Mouse (Mus musculus) kidney, postnatal 0 days (tissue): ENCODE results near the gene Togaram1. TPM values are rescaled to one million over a fixed set of nuclear protein-coding genes. Genes with fewer than 3 reads are reported as not detected.

Source experiments
- ATAC-seq: fragments of 200-750 bp; cut with Nextera tagmentation; replicated peaks from 2 replicates; pipeline ENCODE4 v1.8.0; 2017; ENCODE audit warnings: low read depth, moderate number of reproducible peaks, moderate TSS enrichment, moderate library complexity; ENCODE audit not compliant: low FRiP score
- DNase-seq: peaks from one replicate; pipeline ENCODE4 v3.0.0-alpha.2; 2016; ENCODE audit warnings: low spot score
- H3K27ac ChIP-seq: fragments of 300-500 bp; sonication (generic); 2 replicates; pipeline ENCODE4 v1.5.1; 2014; ENCODE audit warnings: mild to moderate bottlenecking
- H3K27me3 ChIP-seq: fragments of 300-500 bp; sonication (generic); 2 replicates; pipeline ENCODE4 v1.6.1; 2014; ENCODE audit warnings: low read length, mixed read lengths; ENCODE audit not compliant: insufficient read depth
- H3K36me3 ChIP-seq: fragments of 300-500 bp; sonication (generic); 2 replicates; pipeline ENCODE4 v1.6.1; 2014; ENCODE audit warnings: low read length, mixed read lengths; ENCODE audit not compliant: insufficient read depth
- H3K4me1 ChIP-seq: fragments of 300-500 bp; sonication (generic); replicated peaks from 2 replicates; pipeline ENCODE4 v1.6.1; 2014; ENCODE audit warnings: antibody characterized with exemption, low read length, mixed read lengths; ENCODE audit not compliant: insufficient read depth
- H3K4me2 ChIP-seq: fragments of 300-500 bp; sonication (generic); 2 replicates; pipeline ENCODE4 v1.6.1; 2014; ENCODE audit warnings: mild to moderate bottlenecking, low read length, moderate library complexity, mixed read lengths
- H3K4me3 ChIP-seq: fragments of 300-500 bp; sonication (generic); replicated peaks from 2 replicates; pipeline ENCODE4 v1.5.1; 2014; ENCODE audit warnings: low read depth, low read length
- H3K9ac ChIP-seq: fragments of 300-500 bp; sonication (generic); 2 replicates; pipeline ENCODE4 v1.6.1; 2014; ENCODE audit warnings: low read depth, low read length
- H3K9me3 ChIP-seq: fragments of 300-500 bp; sonication (generic); replicated peaks from 2 replicates; pipeline ENCODE4 v1.6.1; 2016; ENCODE audit warnings: low read length, inconsistent platforms, mixed read lengths
- CTCF ChIP-seq: IDR thresholded peaks from 2 replicates; pipeline ENCODE4 v1.5.1; 2016; ENCODE audit warnings: antibody characterized with exemption, low read depth, mild to moderate bottlenecking, moderate library complexity
- WGBS: fragments of 180-500 bp; shearing (Covaris S2); extraction: QIAGEN DNeasy Blood & Tissue Kit; methylation state at CpG from one replicate; pipeline ENCODE4 v1.1.7; 2014; 5-methylcytosine and 5-hydroxymethylcytosine counted together
- polyA plus RNA-seq: library from polyadenylated mRNA; unstranded; fragments of >200 nt; fragmentation: Nextera tagmentation; extraction: Ambion mirVana; gene quantifications from 2 replicates; pipeline ENCODE4 v1.2.1, GENCODE M21; 2015

Gene Togaram1
- polyA plus RNA-seq, 1 experiment from 2014 or later, result 20.9 TPM

GRCm38 (mm10) chr12:65036892-65037545 is 71.4 kb downstream of the Togaram1 start:
- WGBS, result 13% methylated on average over 18 of the region's 18 CpGs
- 0 out of 2 replicates have a peak, but pooled peaks cover 8% of the 10 kb centered on the region for H3K4me1 ChIP-seq
- peak overlapping the region; percentile 73 for H3K4me2 ChIP-seq
- no peaks in the 10 kb centered on the region for H3K27me3 ChIP-seq
- ATAC-seq (no peak), DNase-seq (peak; percentile 33)
- no peaks in the 10 kb centered on the region for H3K9me3 ChIP-seq
- TF ChIP-seq CTCF, result no peak
- 0 out of 2 replicates have a peak overlapping the region, but pooled peaks have one; percentile 83 for H3K27ac ChIP-seq
- H3K36me3 ChIP-seq, result 0 out of 2 replicates have a peak, but pooled peaks cover under 1% of the 10 kb centered on the region
- peak overlapping the region; percentile 78 for H3K4me3 ChIP-seq
- peak overlapping the region; percentile 91 for H3K9ac ChIP-seq

GRCm38 (mm10) chr12:65037546-65037937 is 71.9 kb downstream of the Togaram1 start:
- Histone ChIP-seq H3K36me3 (0 out of 2 replicates have a peak, but pooled peaks cover 6% of the 10 kb centered on the region), H3K27ac (no peak overlapping the region), H3K4me3 (peak overlapping the region; percentile 78), H3K4me1 (0 out of 2 replicates have a peak, but pooled peaks cover 8% of the 10 kb centered on the region), H3K9ac (no peak overlapping the region), H3K9me3 (no peaks in the 10 kb centered on the region), H3K4me2 (peak overlapping the region; percentile 73), H3K27me3 (no peaks in the 10 kb centered on the region)
- DNase-seq, result peak; percentile 8
- TF ChIP-seq CTCF, result no peak
- ATAC-seq, result no peak
- 8% methylated on average over 4 of the region's 4 CpGs for WGBS

- DNase-seq, result no peak
- no peak for TF ChIP-seq CTCF
Observed at GRCm38 (mm10) chr12:65048799-65049198, 83.2 kb downstream of the Togaram1 start.

GRCm38 (mm10) chr12:65058203-65058602 is 92.6 kb downstream of the Togaram1 start:
- DNase-seq, result no peak
- Histone ChIP-seq H3K9ac (no peak overlapping the region), H3K27ac (no peak overlapping the region), H3K4me1 (no peaks in the 10 kb centered on the region), H3K9me3 (no peaks in the 10 kb centered on the region), H3K4me2 (no peak overlapping the region), H3K27me3 (no peaks in the 10 kb centered on the region), H3K36me3 (peaks cover 42% of the 10 kb centered on the region), H3K4me3 (no peak overlapping the region)
- no peak for ATAC-seq
- 80% methylated on average over 2 of the region's 2 CpGs for WGBS
- no peak for TF ChIP-seq CTCF

More at GRCm38 (mm10) chr12:65048799-65049198, 83.2 kb downstream of the Togaram1 start:
- H3K9ac ChIP-seq, result no peak overlapping the region
- H3K27me3 ChIP-seq, result no peaks in the 10 kb centered on the region
- no peak for ATAC-seq
- H3K4me1 ChIP-seq, result no peaks in the 10 kb centered on the region
- H3K4me2 ChIP-seq, result no peak overlapping the region
- no peak overlapping the region for H3K4me3 ChIP-seq
- H3K36me3 ChIP-seq, result peaks cover 17% of the 10 kb centered on the region
- H3K9me3 ChIP-seq, result no peaks in the 10 kb centered on the region
- H3K27ac ChIP-seq, result no peak overlapping the region

GRCm38 (mm10) chr12:65061082-65061481 is 95.5 kb downstream of the Togaram1 start:
- H3K4me1 ChIP-seq, result no peaks in the 10 kb centered on the region
- peaks cover 38% of the 10 kb centered on the region for H3K36me3 ChIP-seq
- no peaks in the 10 kb centered on the region for H3K27me3 ChIP-seq
- H3K27ac ChIP-seq, result no peak overlapping the region
- DNase-seq (no peak), ATAC-seq (no peak)
- no peak overlapping the region for H3K4me2 ChIP-seq
- H3K9ac ChIP-seq, result no peak overlapping the region
- no peaks in the 10 kb centered on the region for H3K9me3 ChIP-seq
- H3K4me3 ChIP-seq, result no peak overlapping the region
- TF ChIP-seq CTCF, result no peak

- ATAC-seq, result no peak
- TF ChIP-seq CTCF, result no peak
- no peak overlapping the region for H3K27ac ChIP-seq
- no peaks in the 10 kb centered on the region for H3K4me1 ChIP-seq
- no peak overlapping the region for H3K4me2 ChIP-seq
- no peak overlapping the region for H3K4me3 ChIP-seq
- H3K9me3 ChIP-seq, result no peaks in the 10 kb centered on the region
- H3K9ac ChIP-seq, result no peak overlapping the region
- no peak for DNase-seq
- peaks cover 36% of the 10 kb centered on the region for H3K36me3 ChIP-seq
- 40% methylated on average over 2 of the region's 2 CpGs for WGBS
- no peaks in the 10 kb centered on the region for H3K27me3 ChIP-seq
Observed at GRCm38 (mm10) chr12:65065241-65065640, 99.6 kb downstream of the Togaram1 start.

- Histone ChIP-seq H3K4me2 (no peak overlapping the region), H3K9ac (no peak overlapping the region), H3K9me3 (no peaks in the 10 kb centered on the region), H3K4me3 (no peak overlapping the region), H3K27me3 (no peaks in the 10 kb centered on the region), H3K4me1 (no peaks in the 10 kb centered on the region), H3K36me3 (peaks cover 32% of the 10 kb centered on the region), H3K27ac (no peak overlapping the region)
- no peak for ATAC-seq
- no peak for TF ChIP-seq CTCF
- WGBS, result 69% methylated on average over 3 of the region's 3 CpGs
- no peak for DNase-seq
Observed at GRCm38 (mm10) chr12:65066234-65066633, 100.6 kb downstream of the Togaram1 start.
